Mouse (Mus musculus) limb, embryonic 13.5 days (tissue): ENCODE measurements around the gene Nt5c1b. TPM values are rescaled to one million over a fixed set of nuclear protein-coding genes. Genes with fewer than 3 reads are reported as not detected.
A peak's percentile ranks its signal among the peaks of the same experiment; 100 is the strongest.

ENCODE experiments used
- ATAC-seq: fragments of 200-750 bp; cut with Nextera tagmentation; 2 replicates; pipeline ENCODE4 v1.8.0; 2017; ENCODE audit warnings: low read depth, moderate number of reproducible peaks, moderate TSS enrichment; ENCODE audit not compliant: low FRiP score
- H3K27ac ChIP-seq: fragments of 300-500 bp; sonication (generic); 2 replicates; pipeline ENCODE4 v1.5.1; 2015; ENCODE audit warnings: inconsistent platforms, mild to moderate bottlenecking, moderate library complexity
- H3K27me3 ChIP-seq: fragments of 300-500 bp; sonication (generic); 2 replicates; pipeline ENCODE4 v1.6.1; 2015; ENCODE audit warnings: mild to moderate bottlenecking, inconsistent platforms
- H3K36me3 ChIP-seq: fragments of 300-500 bp; sonication (generic); 2 replicates; pipeline ENCODE4 v1.6.1; 2015; ENCODE audit warnings: inconsistent platforms, mild to moderate bottlenecking, moderate library complexity
- H3K4me1 ChIP-seq: fragments of 300-500 bp; sonication (generic); 2 replicates; pipeline ENCODE4 v1.6.1; 2015; ENCODE audit warnings: inconsistent platforms
- H3K4me2 ChIP-seq: fragments of 300-500 bp; sonication (generic); replicated peaks from 2 replicates; pipeline ENCODE4 v1.6.1; 2015; ENCODE audit warnings: inconsistent platforms, mild to moderate bottlenecking, moderate library complexity
- H3K4me3 ChIP-seq: fragments of 300-500 bp; sonication (generic); 2 replicates; pipeline ENCODE4 v1.5.1; 2015; ENCODE audit warnings: moderate library complexity, mild to moderate bottlenecking, inconsistent platforms
- H3K9ac ChIP-seq: fragments of 300-500 bp; sonication (generic); 2 replicates; pipeline ENCODE4 v1.6.1; 2015; ENCODE audit warnings: mild to moderate bottlenecking, inconsistent platforms
- H3K9me3 ChIP-seq: fragments of 300-500 bp; sonication (generic); 2 replicates; pipeline ENCODE4 v1.6.1; 2016; ENCODE audit warnings: inconsistent platforms
- WGBS: fragments of 180-500 bp; shearing (Covaris S2); methylation state at CpG from one replicate; pipeline ENCODE4 v1.1.7; 2015; 5-methylcytosine and 5-hydroxymethylcytosine counted together
- polyA plus RNA-seq: library from polyadenylated mRNA; unstranded; fragments of >200 nt; fragmentation: Nextera tagmentation; extraction: Ambion mirVana; gene quantifications from 2 replicates; pipeline ENCODE4 v1.2.1, GENCODE M21; 2015

Nt5c1b gene
- not detected in 2 replicates for polyA plus RNA-seq

- 76% methylated on average over 3 of the region's 3 CpGs for WGBS
- no peaks in the 10 kb centered on the region for H3K36me3 ChIP-seq
- no peak within 1 kb of the TSS for H3K9ac ChIP-seq
- no peaks in the 10 kb centered on the region for H3K9me3 ChIP-seq
- no peaks in the 10 kb centered on the region for H3K27me3 ChIP-seq
- no peak within 1 kb of the TSS for H3K4me2 ChIP-seq
- H3K4me1 ChIP-seq: no peaks in the 10 kb centered on the region
- no peak within 1 kb of the TSS for H3K27ac ChIP-seq
- no peak for ATAC-seq
- H3K4me3 ChIP-seq: no peak within 1 kb of the TSS
These were observed at the start of gene Nt5c1b for GRCm38 (mm10) chr12:10369673-10370072. Gene Nt5c1b (plus strand): TSS chr12:10369973.

- H3K9me3 ChIP-seq: no peaks in the 10 kb centered on the region
- H3K36me3 ChIP-seq: no peaks in the 10 kb centered on the region
- no peaks in the 10 kb centered on the region for H3K4me1 ChIP-seq
- H3K27me3 ChIP-seq: no peaks in the 10 kb centered on the region
- no peak overlapping the region for H3K27ac ChIP-seq
- H3K4me2 ChIP-seq: no peak overlapping the region
- WGBS: 84% methylated on average over 10 of the region's 10 CpGs
- H3K9ac ChIP-seq: no peak overlapping the region
- no peak overlapping the region for H3K4me3 ChIP-seq
- ATAC-seq: no peak
These were observed 42.1 kb upstream of the Nt5c1b start for GRCm38 (mm10) chr12:10327651-10328050.

- Histone ChIP-seq H3K4me2 (no peak overlapping the region), H3K27ac (no peak overlapping the region), H3K4me1 (no peaks in the 10 kb centered on the region), H3K9ac (no peak overlapping the region), H3K9me3 (no peaks in the 10 kb centered on the region), H3K27me3 (no peaks in the 10 kb centered on the region), H3K4me3 (no peak overlapping the region), H3K36me3 (no peaks in the 10 kb centered on the region)
- WGBS: 94% methylated on average over 2 of the region's 2 CpGs
- ATAC-seq: no peak
These were observed 40.3 kb upstream of the Nt5c1b start for GRCm38 (mm10) chr12:10329460-10329859.

- Histone ChIP-seq H3K36me3 (no peaks in the 10 kb centered on the region), H3K4me1 (no peaks in the 10 kb centered on the region), H3K9me3 (no peaks in the 10 kb centered on the region), H3K4me2 (no peak overlapping the region), H3K4me3 (no peak overlapping the region), H3K27me3 (no peaks in the 10 kb centered on the region), H3K27ac (no peak overlapping the region), H3K9ac (no peak overlapping the region)
- ATAC-seq: no peak
- 62% methylated on average over 5 of the region's 5 CpGs for WGBS
These were observed 29.2 kb upstream of the Nt5c1b start for GRCm38 (mm10) chr12:10340604-10341003.

- WGBS: 73% methylated on average over 3 of the region's 3 CpGs
- no peak overlapping the region for H3K27ac ChIP-seq
- H3K27me3 ChIP-seq: no peaks in the 10 kb centered on the region
- no peak overlapping the region for H3K9ac ChIP-seq
- ATAC-seq: no peak
- no peaks in the 10 kb centered on the region for H3K4me1 ChIP-seq
- no peaks in the 10 kb centered on the region for H3K9me3 ChIP-seq
- no peak overlapping the region for H3K4me2 ChIP-seq
- H3K4me3 ChIP-seq: no peak overlapping the region
- no peaks in the 10 kb centered on the region for H3K36me3 ChIP-seq
These were observed 19.1 kb upstream of the Nt5c1b start for GRCm38 (mm10) chr12:10350706-10351105.

- Histone ChIP-seq H3K4me2 (no peak overlapping the region), H3K4me3 (no peak overlapping the region), H3K4me1 (no peaks in the 10 kb centered on the region), H3K27me3 (no peaks in the 10 kb centered on the region), H3K9me3 (no peaks in the 10 kb centered on the region), H3K36me3 (no peaks in the 10 kb centered on the region), H3K9ac (no peak overlapping the region), H3K27ac (no peak overlapping the region)
- WGBS: 61% methylated on average over 6 of the region's 6 CpGs
- no peak for ATAC-seq
These were observed 12.0 kb upstream of the Nt5c1b start for GRCm38 (mm10) chr12:10357756-10358155.

- Histone ChIP-seq H3K9ac (peak within 1 kb of the TSS; percentile 94), H3K27ac (peak within 1 kb of the TSS; percentile 92), H3K4me2 (peak within 1 kb of the TSS; percentile 78), H3K36me3 (peaks cover 9% of the 10 kb centered on the region), H3K27me3 (no peaks in the 10 kb centered on the region), H3K4me1 (peaks cover 9% of the 10 kb centered on the region; the same call in 1 of the 2 replicates), H3K9me3 (no peaks in the 10 kb centered on the region), H3K4me3 (peak within 1 kb of the TSS; percentile 85)
- under 1% methylated on average over 53 of the region's 53 CpGs for WGBS
- ATAC-seq: peak; percentile 98
These were observed 21.1 kb downstream of the Nt5c1b start, which contains the start of gene Rdh14 for GRCm38 (mm10) chr12:10390671-10391441. Gene Rdh14 (plus strand): TSS chr12:10390772.

GRCm38 (mm10) chr12:10400788-10401187, 31.0 kb downstream of the Nt5c1b start:
- Histone ChIP-seq H3K9ac (no peak overlapping the region), H3K36me3 (no peaks in the 10 kb centered on the region)
- WGBS: 66% methylated on average over 1 of the region's 1 CpGs

GRCm38 (mm10) chr12:10402421-10403115, 32.8 kb downstream of the Nt5c1b start:
- H3K36me3 ChIP-seq: no peaks in the 10 kb centered on the region
- 84% methylated on average over 9 of the region's 9 CpGs for WGBS
- no peaks in the 10 kb centered on the region for H3K4me1 ChIP-seq
- H3K27ac ChIP-seq: no peak overlapping the region
- H3K27me3 ChIP-seq: no peaks in the 10 kb centered on the region
- H3K4me3 ChIP-seq: no peak overlapping the region
- H3K9ac ChIP-seq: no peak overlapping the region
- H3K9me3 ChIP-seq: no peaks in the 10 kb centered on the region
- no peak overlapping the region for H3K4me2 ChIP-seq
- no peak for ATAC-seq

More at GRCm38 (mm10) chr12:10400788-10401187, 31.0 kb downstream of the Nt5c1b start:
- Histone ChIP-seq H3K4me2 (no peak overlapping the region), H3K27me3 (no peaks in the 10 kb centered on the region), H3K9me3 (no peaks in the 10 kb centered on the region), H3K4me1 (no peaks in the 10 kb centered on the region), H3K4me3 (no peak overlapping the region), H3K27ac (no peak overlapping the region)
- ATAC-seq: no peak

GRCm38 (mm10) chr12:10410511-10411179, 40.9 kb downstream of the Nt5c1b start:
- H3K27me3 ChIP-seq: no peaks in the 10 kb centered on the region
- no peak overlapping the region for H3K27ac ChIP-seq
- no peak overlapping the region for H3K4me3 ChIP-seq
- no peaks in the 10 kb centered on the region for H3K9me3 ChIP-seq
- no peaks in the 10 kb centered on the region for H3K36me3 ChIP-seq
- no peak for ATAC-seq
- H3K4me1 ChIP-seq: no peaks in the 10 kb centered on the region
- WGBS: 79% methylated on average over 3 of the region's 3 CpGs
- H3K9ac ChIP-seq: no peak overlapping the region
- H3K4me2 ChIP-seq: no peak overlapping the region

GRCm38 (mm10) chr12:10411453-10411852, 41.7 kb downstream of the Nt5c1b start:
- Histone ChIP-seq H3K27me3 (no peaks in the 10 kb centered on the region), H3K27ac (no peak overlapping the region), H3K4me1 (no peaks in the 10 kb centered on the region), H3K4me3 (no peak overlapping the region), H3K9ac (no peak overlapping the region), H3K9me3 (no peaks in the 10 kb centered on the region), H3K4me2 (no peak overlapping the region), H3K36me3 (no peaks in the 10 kb centered on the region)
- WGBS: 76% methylated on average over 1 of the region's 1 CpGs
- ATAC-seq: no peak

GRCm38 (mm10) chr12:10422347-10422746, 52.6 kb downstream of the Nt5c1b start:
- Histone ChIP-seq H3K27ac (no peak overlapping the region), H3K27me3 (no peaks in the 10 kb centered on the region), H3K4me3 (no peak overlapping the region), H3K4me2 (no peak overlapping the region), H3K9me3 (no peaks in the 10 kb centered on the region), H3K9ac (no peak overlapping the region), H3K4me1 (peaks cover 4% of the 10 kb centered on the region; the same call in 1 of the 2 replicates), H3K36me3 (no peaks in the 10 kb centered on the region)
- ATAC-seq: no peak
- 18% methylated on average over 3 of the region's 3 CpGs for WGBS
